Mouse (Mus musculus): Measurements from ENCODE around the gene 6430548M08Rik. TPM values are rescaled to one million over a fixed set of nuclear protein-coding genes. Genes with fewer than 3 reads are reported as not detected.

The 6430548M08Rik gene
- polyA plus RNA-seq, 1 experiment from 2014 or later, result 20.4 TPM

GRCm38 (mm10) chr8:120186454-120186853 is 72.5 kb downstream of the 6430548M08Rik start:
- Histone ChIP-seq H3K4me1 (ENCODE audit: control insufficient read depth, insufficient read depth, low read length) (peaks cover 22% of the 10 kb centered on the region), H3K27ac (ENCODE audit: low read depth, low read length) (no peak overlapping the region), H3K9me3 (replicated peaks; ENCODE audit: control insufficient read depth, low read length) (no peaks in the 10 kb centered on the region), H3K9ac (ENCODE audit: low read length) (no peak overlapping the region), H3K4me3 (ENCODE audit: low read depth, low read length) (no peak overlapping the region), H3K27me3 (replicated peaks; ENCODE audit: control insufficient read depth, insufficient read depth, low read length) (no peaks in the 10 kb centered on the region), H3K36me3 (ENCODE audit: control insufficient read depth, insufficient read depth, low read length) (no peaks in the 10 kb centered on the region), H3K4me2 (ENCODE audit: low read length) (no peak overlapping the region)
- DNase-seq (ENCODE audit: low spot score) (no peak), ATAC-seq (no peak)
- WGBS, result 65% methylated on average over 8 of the region's 8 CpGs

DNA sequence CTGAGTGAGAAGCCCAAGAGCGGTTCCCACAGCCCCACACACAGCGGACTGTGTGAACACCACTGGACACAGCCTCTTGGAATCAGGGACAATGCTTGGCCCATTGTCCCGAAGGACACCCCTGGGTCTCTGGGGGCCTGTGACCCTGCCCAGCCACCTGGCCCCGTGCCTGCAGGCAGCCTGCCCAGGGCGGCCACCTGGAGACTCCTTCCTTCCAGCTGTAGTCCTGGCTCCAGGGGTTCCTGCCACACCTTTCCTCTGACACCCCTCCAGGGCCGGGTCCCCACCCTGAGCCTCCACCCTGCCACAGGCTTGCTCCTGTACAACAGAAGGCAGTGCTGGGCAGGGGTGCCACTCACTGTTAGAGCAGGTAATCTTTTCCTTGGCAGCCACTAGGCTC is 74.6 kb downstream of the 6430548M08Rik start:
- Histone ChIP-seq H3K4me1 (ENCODE audit: control insufficient read depth, insufficient read depth, low read length) (peaks cover 22% of the 10 kb centered on the region), H3K4me2 (ENCODE audit: low read length) (no peak overlapping the region), H3K4me3 (ENCODE audit: low read depth, low read length) (no peak overlapping the region), H3K9me3 (replicated peaks; ENCODE audit: control insufficient read depth, low read length) (no peaks in the 10 kb centered on the region), H3K36me3 (ENCODE audit: control insufficient read depth, insufficient read depth, low read length) (no peaks in the 10 kb centered on the region), H3K27ac (ENCODE audit: low read depth, low read length) (no peak overlapping the region), H3K9ac (ENCODE audit: low read length) (no peak overlapping the region), H3K27me3 (replicated peaks; ENCODE audit: control insufficient read depth, insufficient read depth, low read length) (no peaks in the 10 kb centered on the region)
- DNase-seq (ENCODE audit: low spot score) (no peak), ATAC-seq (no peak)
- 87% methylated on average over 6 of the region's 6 CpGs for WGBS

DNA sequence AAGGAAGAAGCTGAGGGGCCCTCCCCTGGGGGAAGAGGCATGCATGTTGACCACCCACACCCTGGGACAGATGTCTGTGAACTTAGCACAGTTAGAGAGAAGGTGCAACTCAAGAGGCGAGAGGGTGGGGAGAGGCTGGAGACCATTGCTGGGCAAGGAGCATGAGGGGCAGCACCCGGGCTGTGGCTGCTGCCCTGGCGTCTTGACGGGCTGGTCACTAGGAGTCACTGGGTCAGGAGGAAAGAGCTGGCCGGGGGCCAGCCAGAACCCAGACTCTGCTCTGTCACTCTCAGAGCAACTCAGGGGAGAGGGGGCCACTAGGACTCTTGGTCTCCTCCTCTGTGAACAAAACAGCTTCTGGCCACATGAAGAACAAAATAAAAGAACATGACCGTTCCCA is 75.5 kb downstream of the 6430548M08Rik start:
- no peak overlapping the region for H3K9ac ChIP-seq (ENCODE audit: low read length)
- 87% methylated on average over 6 of the region's 6 CpGs for WGBS
- peaks cover 22% of the 10 kb centered on the region for H3K4me1 ChIP-seq (ENCODE audit: control insufficient read depth, insufficient read depth, low read length)
- H3K27me3 ChIP-seq (replicated peaks; ENCODE audit: control insufficient read depth, insufficient read depth, low read length), result no peaks in the 10 kb centered on the region
- no peaks in the 10 kb centered on the region for H3K9me3 ChIP-seq (replicated peaks; ENCODE audit: control insufficient read depth, low read length)
- H3K36me3 ChIP-seq (ENCODE audit: control insufficient read depth, insufficient read depth, low read length), result no peaks in the 10 kb centered on the region
- H3K4me3 ChIP-seq (ENCODE audit: low read depth, low read length), result no peak overlapping the region
- H3K4me2 ChIP-seq (ENCODE audit: low read length), result no peak overlapping the region
- H3K27ac ChIP-seq (ENCODE audit: low read depth, low read length), result no peak overlapping the region
- DNase-seq (ENCODE audit: low spot score), result no peak
- ATAC-seq, result no peak

- ATAC-seq (no peak), DNase-seq (ENCODE audit: low spot score) (no peak)
- Histone ChIP-seq H3K27ac (ENCODE audit: low read depth, low read length) (no peak overlapping the region), H3K36me3 (ENCODE audit: control insufficient read depth, insufficient read depth, low read length) (no peaks in the 10 kb centered on the region), H3K4me3 (ENCODE audit: low read depth, low read length) (no peak overlapping the region), H3K27me3 (replicated peaks; ENCODE audit: control insufficient read depth, insufficient read depth, low read length) (no peaks in the 10 kb centered on the region), H3K4me1 (ENCODE audit: control insufficient read depth, insufficient read depth, low read length) (peaks cover 16% of the 10 kb centered on the region), H3K9me3 (replicated peaks; ENCODE audit: control insufficient read depth, low read length) (no peaks in the 10 kb centered on the region), H3K9ac (ENCODE audit: low read length) (no peak overlapping the region), H3K4me2 (ENCODE audit: low read length) (no peak overlapping the region)
- 79% methylated on average over 17 of the region's 17 CpGs for WGBS
Measured at GRCm38 (mm10) chr8:120190107-120190809, 76.3 kb downstream of the 6430548M08Rik start.

DNA sequence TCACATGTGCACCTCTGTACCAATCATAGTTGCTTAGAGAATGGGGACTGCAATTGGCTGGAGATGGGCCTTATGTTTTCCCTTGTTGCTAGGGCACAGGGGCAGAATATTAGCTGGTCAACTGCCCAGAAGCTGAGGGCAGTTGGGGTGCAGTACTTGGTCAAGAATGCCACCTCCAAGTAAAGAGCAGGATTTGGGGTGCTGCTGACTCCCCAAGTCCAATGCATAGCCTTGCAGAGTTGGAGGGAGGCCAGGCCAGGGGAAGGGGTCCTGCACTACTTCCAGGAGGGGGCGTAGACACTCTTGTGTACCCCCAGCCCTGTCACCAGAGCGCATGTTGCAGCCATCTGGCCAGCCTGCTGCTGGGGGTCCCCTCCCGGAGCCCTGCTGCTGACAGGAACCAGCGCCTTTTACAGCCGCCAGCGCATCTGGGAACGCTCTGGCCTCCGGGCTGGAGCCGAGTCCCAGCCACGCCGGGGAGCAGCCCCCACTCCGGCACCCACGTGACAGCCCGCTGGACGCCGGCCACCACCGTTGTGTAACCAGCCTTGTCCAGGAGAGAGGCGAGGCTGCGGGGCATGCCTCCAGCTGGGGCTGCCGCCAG is 77.0 kb downstream of the 6430548M08Rik start:
- Histone ChIP-seq H3K4me1 (ENCODE audit: control insufficient read depth, insufficient read depth, low read length) (peaks cover 11% of the 10 kb centered on the region), H3K4me2 (ENCODE audit: low read length) (peak overlapping the region; percentile 38), H3K27me3 (replicated peaks; ENCODE audit: control insufficient read depth, insufficient read depth, low read length) (no peaks in the 10 kb centered on the region), H3K4me3 (ENCODE audit: low read depth, low read length) (no peak overlapping the region), H3K9me3 (replicated peaks; ENCODE audit: control insufficient read depth, low read length) (no peaks in the 10 kb centered on the region), H3K36me3 (ENCODE audit: control insufficient read depth, insufficient read depth, low read length) (no peaks in the 10 kb centered on the region), H3K9ac (ENCODE audit: low read length) (0 out of 2 replicates have a peak overlapping the region, but pooled peaks have one; percentile 32), H3K27ac (ENCODE audit: low read depth, low read length) (peak overlapping the region; percentile 48; the same call in 1 of the 2 replicates)
- WGBS, result 45% methylated on average over 20 of the region's 20 CpGs
- ATAC-seq (peak; percentile 84), DNase-seq (ENCODE audit: low spot score) (peak; percentile 71)

DNA sequence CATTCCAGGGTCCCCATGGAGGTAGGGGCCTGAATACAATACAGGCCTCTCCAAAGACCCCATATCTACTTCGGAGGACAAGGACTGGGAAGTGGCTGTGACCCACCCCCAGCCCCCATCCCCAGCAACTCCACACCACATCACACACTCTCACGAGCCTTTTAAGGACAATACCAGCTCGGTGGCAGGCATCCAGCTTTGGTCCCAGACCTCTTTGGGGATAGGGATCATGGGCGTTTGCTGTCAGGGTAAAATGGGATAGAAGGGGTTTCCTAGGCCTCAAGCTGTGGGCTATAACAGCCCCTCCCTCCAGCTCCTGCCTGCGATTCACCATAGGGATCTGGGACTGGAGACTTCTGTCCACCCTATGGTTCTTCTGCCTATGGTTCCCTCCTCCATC is 77.7 kb downstream of the 6430548M08Rik start:
- 0 out of 2 replicates have a peak, but pooled peaks have one; percentile 16 for ATAC-seq
- peaks cover 4% of the 10 kb centered on the region; the same call in 1 of the 2 replicates for H3K4me1 ChIP-seq (ENCODE audit: control insufficient read depth, insufficient read depth, low read length)
- DNase-seq (ENCODE audit: low spot score), result no peak
- H3K9me3 ChIP-seq (replicated peaks; ENCODE audit: control insufficient read depth, low read length), result no peaks in the 10 kb centered on the region
- 55% methylated on average over 5 of the region's 5 CpGs for WGBS
- H3K27ac ChIP-seq (ENCODE audit: low read depth, low read length), result no peak overlapping the region
- no peak overlapping the region for H3K4me3 ChIP-seq (ENCODE audit: low read depth, low read length)
- no peaks in the 10 kb centered on the region for H3K36me3 ChIP-seq (ENCODE audit: control insufficient read depth, insufficient read depth, low read length)
- no peaks in the 10 kb centered on the region for H3K27me3 ChIP-seq (replicated peaks; ENCODE audit: control insufficient read depth, insufficient read depth, low read length)
- H3K9ac ChIP-seq (ENCODE audit: low read length), result no peak overlapping the region
- peak overlapping the region; percentile 38; the same call in 1 of the 2 replicates for H3K4me2 ChIP-seq (ENCODE audit: low read length)

DNA sequence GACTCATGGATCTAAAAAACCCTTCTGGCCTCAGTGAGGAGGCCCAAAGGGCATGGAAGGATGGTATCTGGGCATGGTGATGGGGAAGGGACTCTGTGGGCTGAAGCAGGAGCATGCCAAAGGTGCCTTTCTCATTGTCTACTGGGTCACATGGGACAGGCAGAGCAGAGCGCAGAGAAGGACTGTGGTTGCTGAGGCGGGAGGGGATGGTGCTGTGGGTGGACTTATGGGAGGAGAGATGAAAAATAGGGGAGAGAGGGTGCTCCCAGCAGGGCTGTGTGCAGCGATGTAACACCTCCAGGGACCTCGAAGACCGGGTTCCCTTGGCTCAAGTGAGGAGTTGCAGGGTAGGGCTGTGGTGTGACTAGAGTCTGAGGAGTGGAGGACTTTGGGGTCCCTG is 78.2 kb downstream of the 6430548M08Rik start:
- peaks cover 4% of the 10 kb centered on the region; the same call in 1 of the 2 replicates for H3K4me1 ChIP-seq (ENCODE audit: control insufficient read depth, insufficient read depth, low read length)
- no peak overlapping the region for H3K4me3 ChIP-seq (ENCODE audit: low read depth, low read length)
- ATAC-seq (no peak), DNase-seq (ENCODE audit: low spot score) (no peak)
- no peaks in the 10 kb centered on the region for H3K9me3 ChIP-seq (replicated peaks; ENCODE audit: control insufficient read depth, low read length)
- H3K36me3 ChIP-seq (ENCODE audit: control insufficient read depth, insufficient read depth, low read length), result no peaks in the 10 kb centered on the region
- H3K27ac ChIP-seq (ENCODE audit: low read depth, low read length), result no peak overlapping the region
- no peaks in the 10 kb centered on the region for H3K27me3 ChIP-seq (replicated peaks; ENCODE audit: control insufficient read depth, insufficient read depth, low read length)
- H3K9ac ChIP-seq (ENCODE audit: low read length), result no peak overlapping the region
- 95% methylated on average over 5 of the region's 5 CpGs for whole genome bisulfite sequencing
- H3K4me2 ChIP-seq (ENCODE audit: low read length), result no peak overlapping the region

DNA sequence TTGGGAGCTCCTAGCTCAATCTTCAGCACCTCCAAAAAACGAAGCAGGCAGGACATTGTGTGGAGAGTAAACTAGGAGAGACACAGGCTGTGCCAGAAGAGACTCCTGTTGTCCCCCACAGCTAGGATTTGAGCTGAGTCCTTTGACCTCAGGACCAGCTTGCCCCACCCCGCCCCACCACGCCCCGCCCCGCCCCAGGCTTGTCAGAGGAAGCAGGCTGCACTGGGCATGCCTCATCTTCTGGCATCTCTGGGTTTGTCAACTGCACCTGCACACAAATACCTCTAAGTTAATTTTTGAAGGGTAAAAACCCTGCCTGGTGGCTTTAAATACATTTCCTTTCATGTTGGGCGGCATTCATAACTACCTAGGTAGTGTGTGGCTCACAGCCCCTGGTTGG is 87.4 kb downstream of the 6430548M08Rik start:
- H3K9ac ChIP-seq (ENCODE audit: low read length), result no peak overlapping the region
- H3K36me3 ChIP-seq (ENCODE audit: control insufficient read depth, insufficient read depth, low read length), result no peaks in the 10 kb centered on the region
- ATAC-seq (no peak), DNase-seq (ENCODE audit: low spot score) (no peak)
- H3K4me1 ChIP-seq (ENCODE audit: control insufficient read depth, insufficient read depth, low read length), result no peaks in the 10 kb centered on the region
- WGBS, result 82% methylated on average over 6 of the region's 6 CpGs
- no peak overlapping the region for H3K27ac ChIP-seq (ENCODE audit: low read depth, low read length)
- 0 out of 2 replicates have a peak, but pooled peaks cover 3% of the 10 kb centered on the region for H3K9me3 ChIP-seq (replicated peaks; ENCODE audit: control insufficient read depth, low read length)
- no peak overlapping the region for H3K4me3 ChIP-seq (ENCODE audit: low read depth, low read length)
- H3K4me2 ChIP-seq (ENCODE audit: low read length), result no peak overlapping the region
- H3K27me3 ChIP-seq (replicated peaks; ENCODE audit: control insufficient read depth, insufficient read depth, low read length), result no peaks in the 10 kb centered on the region

DNA sequence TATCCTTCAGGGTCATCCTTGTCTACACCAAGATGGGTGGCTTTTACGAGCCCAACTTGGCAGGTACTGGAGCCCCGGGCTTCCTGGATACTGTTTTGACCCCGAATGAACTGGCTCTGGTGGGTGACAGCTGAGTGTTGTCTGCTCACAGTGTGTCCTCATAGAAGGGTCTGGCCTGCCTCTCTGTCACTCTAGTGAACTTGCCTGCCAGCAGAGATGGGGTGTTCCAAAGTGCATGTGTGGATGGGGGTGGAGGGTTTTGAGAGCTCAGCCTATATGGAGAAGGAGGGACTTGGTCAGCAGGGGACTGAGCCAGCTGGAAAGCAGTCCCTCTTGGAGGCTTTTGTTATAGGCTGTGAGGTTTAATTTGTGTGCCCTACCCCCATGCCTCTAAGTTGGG is 88.6 kb downstream of the 6430548M08Rik start:
- H3K27ac ChIP-seq (ENCODE audit: low read depth, low read length), result no peak overlapping the region
- no peak overlapping the region for H3K9ac ChIP-seq (ENCODE audit: low read length)
- H3K36me3 ChIP-seq (ENCODE audit: control insufficient read depth, insufficient read depth, low read length), result no peaks in the 10 kb centered on the region
- no peak for DNase-seq (ENCODE audit: low spot score)
- WGBS, result 84% methylated on average over 3 of the region's 3 CpGs
- H3K4me1 ChIP-seq (ENCODE audit: control insufficient read depth, insufficient read depth, low read length), result no peaks in the 10 kb centered on the region
- ATAC-seq, result no peak
- H3K9me3 ChIP-seq (replicated peaks; ENCODE audit: control insufficient read depth, low read length), result 0 out of 2 replicates have a peak, but pooled peaks cover 3% of the 10 kb centered on the region
- H3K27me3 ChIP-seq (replicated peaks; ENCODE audit: control insufficient read depth, insufficient read depth, low read length), result no peaks in the 10 kb centered on the region
- no peak overlapping the region for H3K4me3 ChIP-seq (ENCODE audit: low read depth, low read length)
- H3K4me2 ChIP-seq (ENCODE audit: low read length), result no peak overlapping the region

Measured in forebrain, embryonic 14.5 days (tissue).